Mouse (Mus musculus) v-Abl transformed pro-B cells (cell line): Measurements from ENCODE around the gene Wdfy4.

Experiments used
- in situ Hi-C, 2 experiments: fragments of 400-800 bp; cut with MboI; formaldehyde crosslinking; loops; one replicate each; pipeline ENCODE4 v1.15.1; 2025; ENCODE audit not compliant: unreplicated experiment in 2 of 2

The Wdfy4 gene

DNA sequence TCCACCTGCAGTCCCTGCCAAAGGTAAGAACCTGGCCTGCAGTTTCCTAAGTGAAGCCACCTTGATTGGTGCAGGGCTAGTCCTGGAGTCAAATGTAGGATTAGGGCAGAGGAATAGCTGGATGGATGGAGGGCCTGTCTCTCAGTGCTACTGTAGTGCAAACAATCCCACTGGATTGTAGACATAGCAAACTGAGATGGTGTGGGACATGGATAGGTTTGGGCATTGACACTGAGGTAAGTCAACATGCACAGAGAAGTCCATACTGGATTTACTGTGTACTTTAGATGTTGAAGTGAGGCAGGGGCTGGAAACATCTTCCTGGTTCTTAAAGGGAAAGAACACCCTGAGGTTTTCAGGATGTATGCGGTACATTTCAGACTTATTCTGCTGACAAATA lies 267.4 kb downstream of the Wdfy4 start:
- in situ Hi-C loops = no loop called here

DNA sequence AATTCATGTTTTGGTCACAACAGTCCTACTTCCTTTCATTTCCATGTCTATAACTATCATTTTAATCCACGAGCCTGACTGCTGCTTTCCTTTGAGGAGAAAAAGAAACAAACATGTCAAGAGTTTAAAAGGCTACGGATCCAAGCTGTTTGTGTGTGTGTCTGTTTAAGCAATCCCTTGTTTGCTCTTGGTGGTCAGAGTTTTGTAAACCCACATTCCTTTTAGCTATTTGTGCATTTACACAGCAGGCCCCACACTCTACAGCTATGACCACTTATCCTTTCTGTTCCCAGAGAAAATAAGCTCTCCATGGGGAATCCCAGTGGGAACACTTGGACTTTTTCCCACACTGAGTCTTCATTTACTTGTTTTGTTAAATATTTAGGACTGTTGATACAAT lies 269.9 kb downstream of the Wdfy4 start:
- in situ Hi-C loops = no loop called here

DNA sequence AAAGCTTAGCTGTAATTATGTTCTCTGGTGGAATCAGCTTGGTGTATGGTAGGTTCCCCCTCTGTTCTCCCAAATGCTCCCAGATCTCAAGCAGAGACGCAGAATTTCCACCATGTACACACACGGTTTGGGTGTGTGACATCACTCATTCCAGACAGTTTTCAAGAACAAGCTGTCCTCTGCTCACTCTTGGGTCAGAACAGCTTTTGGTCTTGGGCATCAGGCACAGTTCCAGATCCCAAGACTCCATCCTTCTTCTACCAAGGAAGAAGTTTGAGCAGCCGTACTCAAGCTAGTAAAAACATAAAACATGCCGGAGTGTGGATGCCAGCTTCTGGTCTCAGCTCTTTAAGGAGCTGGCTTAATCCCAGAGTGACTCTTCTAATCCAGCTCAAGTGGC lies 274.1 kb downstream of the Wdfy4 start:
- in situ Hi-C loops = no loop called here
